Mouse (Mus musculus) left cerebral cortex, postnatal 25 days (tissue): ENCODE data around the gene Meiob. TPM values are rescaled to one million over a fixed set of nuclear protein-coding genes. Genes with fewer than 3 reads are reported as not detected.

Source experiments
- DNase-seq, 2 experiments: peaks; one replicate each; pipeline ENCODE4 v3.0.0; 2022; ENCODE audit warnings: low spot score in 2 of 2, mixed read lengths in 1 of 2
- intact Hi-C: fragments of 180-260 bp; cut with DNase I; formaldehyde crosslinking; loops from one replicate; pipeline ENCODE4 v1.15.1; 2025
- total RNA-seq, 2 experiments: library from RNA; stranded (reverse); gene quantifications; 2 replicates each; pipeline ENCODE4 v1.2.3; 2021

Gene Meiob
- not detected for total RNA-seq

- DNase-seq: peak; percentile 2 to 10
- intact Hi-C loops: no loop called here
These were observed at the start of gene Meiob for GRCm38 (mm10) chr17:24803952-24804951. Gene Meiob (plus strand): TSS chr17:24804289.

GRCm38 (mm10) chr17:24757394-24757793, 46.7 kb upstream of the Meiob start:
- no peak for DNase-seq
- intact Hi-C loops: no loop called here

- intact Hi-C loops: no loop called here
- DNase-seq: no peak
These were observed 43.0 kb upstream of the Meiob start for GRCm38 (mm10) chr17:24761121-24761520.

GRCm38 (mm10) chr17:24765016-24765905, 38.8 kb upstream of the Meiob start:
- intact Hi-C loops: no loop called here
- DNase-seq: no peak

- no peak for DNase-seq
- intact Hi-C loops: no loop called here
These were observed 37.7 kb upstream of the Meiob start for GRCm38 (mm10) chr17:24766266-24766875.

DNA sequence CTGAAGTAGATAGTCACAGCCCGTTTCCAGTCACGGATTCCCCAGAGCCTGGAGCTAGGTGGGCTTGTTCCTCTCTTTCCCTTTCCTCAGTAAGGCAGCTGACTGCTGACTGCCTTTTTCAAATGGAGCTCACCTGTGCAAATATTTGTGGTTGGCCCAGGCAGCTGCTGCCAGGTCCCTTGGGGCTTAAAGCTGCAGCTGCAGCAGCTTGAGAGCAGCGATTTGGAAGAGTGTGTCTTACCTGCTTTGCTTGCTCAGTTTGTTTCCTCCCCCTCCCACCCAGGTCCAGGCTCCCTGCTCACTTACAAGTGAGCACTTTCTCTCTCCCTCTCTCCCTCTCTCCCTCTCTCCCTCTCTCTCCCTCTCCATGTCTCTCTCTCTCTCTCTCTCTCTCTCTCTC, 34.9 kb upstream of the Meiob start:
- DNase-seq: no peak
- intact Hi-C loops: no loop called here

GRCm38 (mm10) chr17:24773241-24773640, 30.8 kb upstream of the Meiob start:
- intact Hi-C loops: loop anchor here (10.0 kb wide), 1 partner anchor 542 kb away; the partner anchor contains the start of gene Prss29
- DNase-seq: no peak

GRCm38 (mm10) chr17:24775173-24775572, 28.9 kb upstream of the Meiob start:
- DNase-seq: no peak
- intact Hi-C loops: loop anchor here (10.0 kb wide), 1 partner anchor 540 kb away; the partner anchor contains the start of gene Prss29

- no peak for DNase-seq
- intact Hi-C loops: loop anchor here (10.0 kb wide), 1 partner anchor 538 kb away; the partner anchor contains the start of gene Prss29
These were observed 27.0 kb upstream of the Meiob start for GRCm38 (mm10) chr17:24777073-24777472.

DNA sequence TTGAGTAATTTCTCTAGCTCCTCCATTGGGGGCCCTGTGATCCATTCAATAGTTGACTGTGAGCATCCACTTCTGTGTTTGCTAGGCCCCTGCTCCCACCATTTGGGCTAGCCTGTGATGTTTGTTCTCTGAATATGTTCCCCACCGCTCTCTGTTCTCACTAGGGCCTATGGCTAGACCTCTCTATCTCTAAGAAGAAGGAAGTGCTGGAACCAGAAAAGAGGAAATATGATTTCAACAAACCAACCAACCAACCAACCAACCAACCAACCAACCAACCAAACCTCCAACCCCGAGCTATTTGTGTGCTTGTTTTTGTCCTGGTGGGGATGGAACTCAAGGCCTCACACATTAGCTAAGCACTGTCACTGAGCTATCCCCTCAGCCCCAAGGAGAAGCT, 23.3 kb upstream of the Meiob start:
- intact Hi-C loops: no loop called here

DNA sequence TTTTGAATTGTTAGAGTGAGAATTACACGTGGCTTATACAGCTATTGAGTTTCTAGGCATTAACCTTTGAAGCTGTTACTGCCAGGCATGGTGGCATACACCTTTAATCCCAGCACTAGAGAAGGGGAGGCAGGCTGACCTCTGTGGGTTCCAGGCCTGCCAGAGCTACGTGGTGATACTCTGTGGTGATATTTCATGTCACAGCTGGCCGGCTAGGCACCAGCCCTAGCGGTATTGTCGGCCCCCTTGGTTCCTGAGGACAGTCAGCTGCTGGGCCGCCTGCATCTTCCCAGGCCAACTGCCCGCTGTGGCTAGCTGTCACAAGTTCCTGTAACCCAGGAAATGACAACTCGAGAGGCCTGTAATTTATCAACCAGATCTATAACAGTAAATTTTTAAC, 11.9 kb upstream of the Meiob start:
- intact Hi-C loops: no loop called here
- no peak for DNase-seq

More for the DNA sequence above, 23.3 kb upstream of the Meiob start:
- no peak for DNase-seq

- intact Hi-C loops: no loop called here
- DNase-seq: no peak
These were observed 9.3 kb upstream of the Meiob start for GRCm38 (mm10) chr17:24794791-24795190.

GRCm38 (mm10) chr17:24796969-24797368, 7.1 kb upstream of the Meiob start:
- intact Hi-C loops: no loop called here
- no peak for DNase-seq

- intact Hi-C loops: no loop called here
These were observed 5.9 kb upstream of the Meiob start for GRCm38 (mm10) chr17:24798229-24798628.

DNA sequence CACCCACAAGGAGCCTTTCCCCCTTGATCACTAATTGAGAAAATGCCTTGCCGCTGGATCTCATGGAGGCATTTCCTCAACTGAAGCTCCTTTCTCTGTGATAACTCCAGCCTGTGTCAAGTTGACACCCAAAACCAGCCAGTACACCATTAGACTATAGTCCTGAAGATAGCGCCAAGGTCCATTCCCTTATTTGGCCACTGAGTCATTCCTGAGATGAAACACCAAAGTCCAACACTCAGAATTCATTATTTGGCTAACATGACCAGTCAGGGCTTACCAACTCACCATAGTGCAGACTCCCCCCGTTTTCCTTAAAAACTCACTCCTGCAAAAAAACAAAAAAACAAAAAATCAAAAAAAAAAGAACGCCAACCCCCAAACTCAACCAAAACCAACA, 4.6 kb upstream of the Meiob start:
- intact Hi-C loops: no loop called here
- DNase-seq: no peak

More at GRCm38 (mm10) chr17:24798229-24798628, 5.9 kb upstream of the Meiob start:
- DNase-seq: no peak

DNA sequence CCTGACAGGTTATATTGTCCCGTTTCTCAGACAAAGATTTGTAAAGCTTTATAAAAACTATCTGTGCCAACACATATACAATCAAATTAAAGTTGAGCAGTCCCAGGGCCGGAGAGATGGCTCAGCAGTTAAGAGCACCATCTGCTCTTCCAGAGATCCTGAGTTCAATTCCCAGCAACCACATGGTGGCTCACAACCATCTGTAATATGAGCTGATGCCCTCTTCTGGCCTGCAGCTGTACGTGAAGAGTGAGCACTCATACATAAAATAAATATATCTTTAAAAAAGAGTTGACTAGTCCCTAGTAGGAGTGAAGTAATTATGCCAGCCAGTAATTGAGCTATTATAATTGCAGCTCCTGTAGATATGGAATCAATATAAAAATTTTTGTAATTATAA, 3.6 kb upstream of the Meiob start:
- intact Hi-C loops: no loop called here
- DNase-seq: no peak

DNA sequence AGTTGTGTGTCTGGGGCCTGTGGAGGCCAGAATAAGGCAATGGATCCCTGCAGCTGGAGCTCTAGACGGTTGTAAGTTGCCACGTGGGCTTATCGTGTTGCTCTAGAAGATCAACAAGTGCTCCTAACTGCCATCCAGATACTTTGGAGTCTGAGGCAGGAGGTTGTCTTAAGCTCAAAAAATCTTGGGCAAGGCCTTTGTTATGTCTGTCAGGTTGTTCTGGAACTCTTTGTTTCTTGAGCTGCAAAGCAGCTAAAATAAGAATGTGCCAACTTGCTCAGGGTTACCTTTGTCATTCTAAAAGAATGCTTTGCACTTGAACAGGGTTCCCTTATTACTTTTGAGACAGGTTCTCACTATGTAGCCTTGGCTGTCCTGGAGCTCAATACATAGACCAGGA, 7.1 kb downstream of the Meiob start:
- intact Hi-C loops: no loop called here
- no peak for DNase-seq

DNA sequence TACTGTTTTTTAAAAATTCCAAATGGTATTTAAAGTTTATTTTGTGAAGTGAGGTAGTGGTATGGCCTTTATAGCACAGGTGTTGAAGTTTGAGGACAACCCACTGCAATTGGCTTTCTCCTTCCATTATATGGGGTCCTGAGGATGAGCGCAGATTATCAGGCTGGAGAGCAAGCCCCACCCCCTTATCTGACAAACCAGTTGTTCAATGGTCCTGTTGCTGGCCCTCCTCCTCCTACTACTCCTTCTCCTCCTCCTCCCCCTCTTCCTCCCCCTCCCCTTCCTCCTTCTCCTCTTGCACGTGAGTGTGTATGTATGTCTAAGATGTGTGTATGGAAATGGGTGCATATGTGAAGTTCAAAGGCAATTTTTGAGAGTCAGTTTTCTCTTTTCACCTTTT, 8.1 kb downstream of the Meiob start:
- intact Hi-C loops: no loop called here
- no peak for DNase-seq

- intact Hi-C loops: no loop called here
- no peak for DNase-seq
These were observed 11.2 kb downstream of the Meiob start for GRCm38 (mm10) chr17:24815256-24815655.

DNA sequence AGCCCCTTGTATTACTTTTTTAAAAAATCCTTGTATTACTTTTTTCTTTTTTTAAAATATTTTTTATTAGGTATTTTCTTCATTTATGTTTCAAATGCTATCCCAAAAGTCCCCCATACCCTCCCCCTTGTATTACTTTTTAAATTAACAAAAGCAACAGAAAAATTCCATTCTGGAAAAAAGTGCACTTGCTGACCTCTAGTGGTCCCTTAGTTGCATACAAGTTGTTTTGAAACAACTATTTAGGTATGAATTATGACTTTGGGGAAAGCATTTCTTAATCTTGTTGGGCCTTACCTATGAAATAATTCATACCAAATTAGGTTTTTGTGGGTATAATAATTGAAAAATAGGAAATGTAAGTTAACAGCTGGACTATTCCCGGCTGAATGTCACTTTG, 13.4 kb downstream of the Meiob start:
- intact Hi-C loops: loop anchor here (1.0 kb wide), 1 partner anchor 72 kb away; no protein-coding TSS in a partner anchor
- no peak for DNase-seq
